Mouse (Mus musculus) left cerebral cortex, postnatal 25 days (tissue): ENCODE data around the gene Tead2. TPM values are rescaled to one million over a fixed set of nuclear protein-coding genes. Genes with fewer than 3 reads are reported as not detected.
A peak's percentile ranks its signal among the peaks of the same experiment; 100 is the strongest.

ENCODE experiments used
- DNase-seq, 2 experiments: peaks; one replicate each; pipeline ENCODE4 v3.0.0; 2022; ENCODE audit warnings: low spot score in 2 of 2, mixed read lengths in 1 of 2
- intact Hi-C: fragments of 180-260 bp; cut with DNase I; formaldehyde crosslinking; loops from one replicate; pipeline ENCODE4 v1.15.1; 2025
- microRNA-seq, 2 experiments: library from miRNA; unstranded; fragments of <30 nt; microRNA quantifications; one replicate each; pipeline ENCODE4 v1.2.0; 2022
- total RNA-seq, 2 experiments: library from RNA; stranded (reverse); gene quantifications; 2 replicates each; pipeline ENCODE4 v1.2.3; 2021

The Tead2 gene
- total RNA-seq, 2 experiments from 2014 or later = 2.8 to 5.5 TPM

DNA sequence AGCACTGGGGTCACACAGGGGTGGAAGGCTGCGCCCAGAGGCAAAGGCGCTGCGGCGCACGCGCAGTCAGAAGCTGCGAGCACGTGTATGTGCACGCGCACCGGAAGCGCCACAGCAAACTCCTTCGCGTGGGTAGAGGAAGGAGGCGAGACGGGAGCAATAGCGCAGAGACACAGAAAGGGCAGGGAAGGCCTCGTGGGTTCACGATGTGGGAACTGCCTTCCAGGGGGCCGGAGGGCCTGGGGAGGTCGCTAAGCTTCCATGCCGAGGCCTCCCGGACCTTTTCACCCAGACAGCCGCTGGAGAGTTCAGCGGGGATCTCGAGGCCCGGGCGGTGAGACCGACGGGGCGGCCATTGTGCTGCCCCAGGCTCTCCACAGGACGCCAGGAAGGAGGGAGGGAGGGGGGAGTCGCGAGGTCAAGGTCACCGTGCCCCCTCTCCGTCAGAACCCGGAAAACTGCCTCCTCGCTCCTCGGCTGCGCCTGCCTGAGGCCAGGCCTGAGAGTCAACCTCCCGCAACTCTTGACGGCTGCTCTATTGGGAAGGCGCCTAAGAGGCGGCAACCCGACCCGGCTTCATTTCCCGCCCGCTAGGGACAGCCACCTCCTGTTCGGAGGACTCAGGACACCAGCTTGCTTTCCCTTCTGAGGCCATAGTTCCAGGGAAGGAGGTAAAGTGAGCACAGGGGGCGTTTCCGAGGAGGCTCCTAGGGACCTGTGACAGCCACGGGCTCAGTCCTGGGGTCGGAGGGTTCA, 25.3 kb downstream of the Tead2 start, which contains the start of gene Slc6a16:
Gene Slc6a16 (plus strand): TSS at position 453 of the 756 bp plus-strand sequence.
- intact Hi-C loops = no loop called here

GRCm38 (mm10) chr7:45241389-45241749, 25.8 kb downstream of the Tead2 start:
- DNase-seq = no peak
- intact Hi-C loops = no loop called here

More for the DNA sequence above, 25.3 kb downstream of the Tead2 start, which contains the start of gene Slc6a16:
- DNase-seq = peak; percentile 56 to 68

DNA sequence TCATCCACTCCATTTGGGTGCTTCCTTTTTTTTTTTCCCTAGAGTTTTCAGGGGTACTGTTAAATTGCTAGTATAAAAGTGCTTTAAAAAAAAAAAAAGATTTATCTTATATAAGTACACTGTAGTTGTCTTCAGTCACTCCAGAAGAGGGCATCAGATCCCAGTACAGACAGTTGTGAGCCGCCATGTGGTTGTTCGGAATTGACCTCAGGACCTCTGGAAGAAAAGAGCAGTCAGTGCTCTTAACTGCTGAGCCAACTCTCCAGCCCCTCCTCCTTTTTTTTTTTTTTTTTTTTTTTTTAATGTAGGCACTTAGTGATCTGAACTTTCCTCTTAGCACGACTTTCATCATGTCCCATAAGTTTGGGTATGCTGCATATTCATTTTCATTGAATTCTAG, 32.1 kb downstream of the Tead2 start:
- intact Hi-C loops = no loop called here

GRCm38 (mm10) chr7:45253806-45254205, 38.3 kb downstream of the Tead2 start:
- no peak for DNase-seq
- intact Hi-C loops = no loop called here

More for the DNA sequence above, 32.1 kb downstream of the Tead2 start:
- no peak for DNase-seq

GRCm38 (mm10) chr7:45255822-45256221, 40.3 kb downstream of the Tead2 start:
- peak in 1 of 2 experiments; percentile 45 for DNase-seq

GRCm38 (mm10) chr7:45257063-45257840, 41.7 kb downstream of the Tead2 start:
- peak in 1 of 2 experiments; percentile 80 for DNase-seq
- intact Hi-C loops = loop anchor here (2.0 kb wide), 1 partner anchor 22 kb away; no protein-coding TSS in a partner anchor

More at GRCm38 (mm10) chr7:45255822-45256221, 40.3 kb downstream of the Tead2 start:
- intact Hi-C loops = loop anchor here (2.0 kb wide), 1 partner anchor 21 kb away; no protein-coding TSS in a partner anchor

- intact Hi-C loops = no loop called here
- DNase-seq = no peak
These were observed 43.7 kb downstream of the Tead2 start for GRCm38 (mm10) chr7:45259281-45259680.

- intact Hi-C loops = no loop called here
- no peak for DNase-seq
These were observed 46.7 kb downstream of the Tead2 start for GRCm38 (mm10) chr7:45262266-45262665.

- peak; percentile 24 to 44 for DNase-seq
- intact Hi-C loops = no loop called here
These were observed 47.6 kb downstream of the Tead2 start for GRCm38 (mm10) chr7:45263006-45263607.

- intact Hi-C loops = no loop called here
- DNase-seq = no peak
These were observed 48.8 kb downstream of the Tead2 start for GRCm38 (mm10) chr7:45264348-45264747.

DNA sequence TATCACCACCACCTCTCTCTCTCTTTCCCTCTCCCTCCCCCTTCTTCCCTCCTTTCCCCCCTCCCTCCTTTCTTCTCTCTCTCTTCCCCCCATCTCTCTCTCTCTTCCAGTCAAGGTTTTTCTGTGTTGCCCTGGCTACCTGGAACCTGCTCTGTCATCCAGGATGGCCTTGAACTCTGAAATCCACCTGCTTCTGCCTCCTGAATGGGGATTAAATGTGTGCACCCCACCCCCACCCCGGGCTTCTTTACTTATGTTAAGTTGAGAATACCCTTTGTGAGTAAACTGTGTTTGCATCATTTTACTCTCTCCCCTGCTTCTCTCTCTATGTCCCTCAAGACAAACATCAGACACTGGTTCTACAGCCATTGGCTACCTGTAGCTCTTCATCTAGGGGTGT, 50.0 kb downstream of the Tead2 start:
- intact Hi-C loops = no loop called here
- no peak for DNase-seq

DNA sequence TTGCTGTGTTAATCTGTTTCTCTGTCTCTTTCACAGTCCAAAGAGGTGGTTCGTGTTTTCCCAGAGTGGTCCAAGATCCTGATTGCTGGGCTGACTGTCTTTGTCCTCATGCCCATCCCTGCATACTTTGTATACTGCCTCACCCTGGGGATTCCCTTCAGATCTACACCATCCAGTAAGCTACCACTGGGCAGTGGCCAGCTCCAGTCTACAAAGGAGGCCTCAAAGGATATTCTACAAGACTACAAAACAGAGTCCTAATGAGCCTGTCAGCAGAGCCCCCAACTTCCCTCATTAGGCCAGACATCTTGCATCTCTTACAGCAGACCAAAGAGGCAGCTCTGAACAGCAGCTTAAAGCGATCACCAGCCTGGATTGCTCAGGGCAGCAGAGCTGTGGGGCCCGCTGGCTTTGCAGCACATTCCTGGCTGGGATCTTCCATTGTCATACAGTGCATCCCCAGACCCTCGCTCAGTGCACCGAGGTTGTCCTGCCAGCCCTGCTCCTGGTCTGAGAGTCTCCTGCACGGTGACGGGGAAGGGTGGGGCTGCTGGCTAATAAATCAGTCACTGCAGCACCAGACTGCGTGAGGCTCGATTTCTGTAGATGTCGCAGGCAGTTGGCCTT, 57.3 kb downstream of the Tead2 start:
- DNase-seq = no peak
- intact Hi-C loops = no loop called here

DNA sequence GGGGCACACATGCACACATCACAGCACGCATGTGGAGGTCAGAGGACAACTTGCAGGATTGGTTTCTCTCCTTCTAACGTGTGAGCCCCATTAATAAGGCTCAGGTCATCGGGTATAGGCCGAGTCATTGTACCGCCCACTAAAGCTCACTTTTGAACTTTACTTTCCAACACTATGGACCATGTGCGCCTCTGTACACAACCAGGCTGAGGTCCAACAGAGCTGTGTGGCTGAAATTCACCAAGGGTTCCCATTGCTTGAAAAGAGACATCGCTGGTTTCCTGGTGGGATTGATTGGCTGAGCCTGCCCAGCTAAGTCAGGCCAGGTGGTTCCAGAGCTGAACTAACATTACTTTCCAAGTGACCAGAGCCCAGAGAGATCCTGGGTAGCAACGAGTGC, 58.1 kb downstream of the Tead2 start:
- no peak for DNase-seq
- intact Hi-C loops = no loop called here

DNA sequence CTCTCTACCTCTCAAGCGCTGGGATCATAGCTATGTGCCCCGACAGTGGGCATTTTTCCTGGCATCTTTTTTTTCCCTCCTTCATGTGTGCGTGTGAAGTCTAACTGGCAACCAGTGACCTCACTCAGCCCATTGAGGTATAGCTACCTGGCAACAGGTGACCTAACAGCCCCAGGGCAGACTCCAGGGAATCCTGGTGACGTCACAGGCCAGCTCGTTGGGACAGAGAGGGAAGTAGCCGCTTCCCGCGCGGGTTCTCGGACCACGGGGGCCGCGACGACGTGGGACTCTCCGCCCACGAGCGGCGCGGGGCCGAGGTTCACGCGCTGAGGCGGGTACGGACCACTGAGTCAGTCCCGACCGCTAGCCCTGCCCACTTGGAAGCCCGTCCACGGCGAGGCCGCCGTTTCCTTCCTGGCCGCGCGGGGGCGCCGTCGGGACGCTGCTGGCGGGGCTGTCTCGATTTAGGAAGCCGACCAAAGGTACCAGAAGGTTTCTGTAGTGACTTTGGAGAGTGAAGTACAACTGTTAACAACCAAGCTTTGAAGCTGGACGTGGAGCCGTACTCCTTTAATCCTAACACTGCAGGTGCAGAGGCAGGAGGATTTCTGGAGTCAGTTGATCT, 61.7 kb downstream of the Tead2 start, which contains the start of gene Slc6a21:
Gene Slc6a21 (plus strand): TSS at position 378 of the 625 bp plus-strand sequence.
- intact Hi-C loops = loop anchor here (1.0 kb wide), 1 partner anchor 44 kb away; no protein-coding TSS in a partner anchor
- peak; percentile 67 to 69 for DNase-seq

Small RNA genes within 50 kb of the gene (microRNA-seq; reads per million reads assigned to microRNA genes)
- gene Mir7055 = 1.5 to 6.0 reads per million in 2 experiments

Other genes starting within 250 kb of the Tead2 start
- 10 to 100 TPM; 89.3 to 95.9 TPM for gene Cpt1c, start 240.9 kb upstream of the Tead2 start, total RNA-seq
- 100 to 1,000 TPM; 140 to 163 TPM for gene Prmt1, start 229.2 kb upstream of the Tead2 start, total RNA-seq
- gene Irf3, start 218.1 kb upstream of the Tead2 start, total RNA-seq = 10 to 100 TPM; 31.4 to 42.7 TPM
- 1 to 10 TPM; 2.7 TPM for gene Bcl2l12, start 217.0 kb upstream of the Tead2 start, total RNA-seq
- gene Scaf1, start 199.4 kb upstream of the Tead2 start, total RNA-seq = 100 to 1,000 TPM; 161 to 163 TPM
- 10 to 100 TPM; 12.0 to 13.8 TPM for gene Rras, start 197.8 kb upstream of the Tead2 start, total RNA-seq
- 10 to 100 TPM; 59.1 to 65.5 TPM for gene Prr12, start 162.9 kb upstream of the Tead2 start, total RNA-seq
- 10 to 100 TPM; 48.5 to 53.0 TPM for gene Nosip, start 153.3 kb upstream of the Tead2 start, total RNA-seq
- 1 to 10 TPM; 7.3 to 7.6 TPM for gene Prrg2, start 153.1 kb upstream of the Tead2 start, total RNA-seq
- gene Rcn3, start 123.5 kb upstream of the Tead2 start, total RNA-seq = 1 to 10 TPM; 5.3 to 6.0 TPM
- 10 to 100 TPM; 22.7 to 24.1 TPM for gene Fcgrt, start 111.9 kb upstream of the Tead2 start, total RNA-seq
- gene Rps11, start 91.3 kb upstream of the Tead2 start, total RNA-seq = 100 to 1,000 TPM; 410 to 413 TPM
- 100 to 1,000 TPM; 630 to 639 TPM for gene Rpl13a, start 87.0 kb upstream of the Tead2 start, total RNA-seq
- not detected for gene Gm45713, start 79.5 kb upstream of the Tead2 start, total RNA-seq
- gene Flt3l, start 79.3 kb upstream of the Tead2 start, total RNA-seq = 1 to 10 TPM; 3.3 to 5.4 TPM
- 10 to 100 TPM; 45.8 to 49.3 TPM for gene Pih1d1, start 61.5 kb upstream of the Tead2 start, total RNA-seq
- 10 to 100 TPM; 13.6 to 14.1 TPM for gene Aldh16a1, start 61.2 kb upstream of the Tead2 start, total RNA-seq
- gene Slc17a7, start 51.8 kb upstream of the Tead2 start, total RNA-seq = 1,000 to 10,000 TPM; 1,365 to 1,520 TPM
- gene Gfy, start 36.2 kb upstream of the Tead2 start, total RNA-seq = under 1 TPM in 1 of 2 experiments, not detected in 1; 0.18 TPM
- not detected for gene Pth2, start 34.8 kb upstream of the Tead2 start, total RNA-seq
- 1 to 10 TPM; 5.2 to 5.3 TPM for gene Ccdc155, start 10.9 kb upstream of the Tead2 start, total RNA-seq
- 10 to 100 TPM; 25.1 to 29.2 TPM for gene Dkkl1, start 3.6 kb upstream of the Tead2 start, total RNA-seq
- gene Cd37, start 23.4 kb downstream of the Tead2 start, total RNA-seq = 1 to 10 TPM; 2.5 to 4.4 TPM
- gene Slc6a16, start 25.3 kb downstream of the Tead2 start, total RNA-seq = 1 to 10 TPM; 1.6 to 1.9 TPM
- under 1 TPM in 1 of 2 experiments, not detected in 1; 0.23 TPM for gene Slc6a21, start 61.8 kb downstream of the Tead2 start, total RNA-seq
- gene Trpm4, start 118.0 kb downstream of the Tead2 start, total RNA-seq = 10 to 100 TPM; 13.2 to 24.9 TPM
- under 1 TPM; 0.23 to 0.94 TPM for gene Hrc, start 119.5 kb downstream of the Tead2 start, total RNA-seq
- 100 to 1,000 TPM; 151 to 152 TPM for gene Ppfia3, start 151.3 kb downstream of the Tead2 start, total RNA-seq
- gene Lin7b, start 154.8 kb downstream of the Tead2 start, total RNA-seq = 100 to 1,000 TPM; 170 to 176 TPM
- gene Snrnp70, start 180.0 kb downstream of the Tead2 start, total RNA-seq = 100 to 1,000 TPM; 341 to 386 TPM
- not detected for gene Kcna7, start 189.9 kb downstream of the Tead2 start, total RNA-seq
- under 1 TPM in 1 of 2 experiments, not detected in 1; 0.16 TPM for gene Ntf5, start 197.9 kb downstream of the Tead2 start, total RNA-seq
- not detected for gene Lhb, start 205.1 kb downstream of the Tead2 start, total RNA-seq
- gene Gys1, start 219.1 kb downstream of the Tead2 start, total RNA-seq = 10 to 100 TPM; 15.7 to 16.5 TPM
- gene Ruvbl2, start 222.3 kb downstream of the Tead2 start, total RNA-seq = 10 to 100 TPM; 30.4 to 33.0 TPM
- 100 to 1,000 TPM; 207 to 225 TPM for gene Ftl1, start 244.1 kb downstream of the Tead2 start, total RNA-seq